Mouse (Mus musculus): ENCODE measurements at regions not wholly inside any gene's neighbourhood (a gene's known extent, or its start where the extent isn't known, plus 50 kb on each side); places are given as distances from the start of the nearest gene placed in this dataset.
A peak's percentile ranks its signal among the peaks of the same experiment; 100 is the strongest.

DNA sequence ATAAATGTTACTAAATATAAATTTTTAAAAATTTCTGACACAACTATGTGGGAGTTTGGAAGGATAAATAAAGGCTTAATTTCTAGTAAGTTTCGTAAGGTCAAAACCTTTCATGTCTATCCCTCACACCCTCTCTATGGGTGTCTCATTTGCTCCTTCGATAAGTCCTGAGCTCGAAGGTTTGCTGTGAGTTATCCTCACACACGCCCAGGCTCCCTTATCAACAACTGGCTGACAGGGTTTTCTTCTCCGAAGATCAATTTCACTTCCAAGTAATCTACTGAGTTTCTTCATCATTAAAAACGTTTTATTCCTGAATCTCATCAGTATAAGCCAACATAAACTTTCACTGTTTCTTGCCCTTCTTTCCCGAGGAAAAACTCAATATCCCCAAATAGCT lies 416.0 kb upstream of the Nudt12 start:
- DNase-seq (ENCODE audit: low spot score in 2 of 2): no peak

DNA sequence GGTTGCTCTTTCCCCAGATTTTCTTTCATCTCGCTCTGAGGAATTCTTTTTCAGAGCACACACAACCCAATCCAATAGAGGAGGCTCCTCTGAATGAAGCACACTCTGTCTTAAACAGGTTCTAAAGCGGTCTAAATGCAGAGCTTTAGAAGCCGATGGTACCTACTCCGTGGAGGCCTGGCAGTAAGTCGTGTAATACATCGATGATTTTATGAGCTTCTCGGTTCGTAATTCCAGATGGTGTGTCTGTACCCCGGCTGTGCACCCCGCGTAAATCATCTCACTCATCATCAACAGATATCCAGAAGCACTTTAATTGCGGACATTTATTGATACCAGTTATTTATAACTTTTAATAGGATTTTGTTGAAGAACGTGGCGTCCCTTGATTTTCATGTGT lies 408.3 kb upstream of the Nudt12 start:
- no peak for DNase-seq (ENCODE audit: low spot score in 2 of 2)

DNA sequence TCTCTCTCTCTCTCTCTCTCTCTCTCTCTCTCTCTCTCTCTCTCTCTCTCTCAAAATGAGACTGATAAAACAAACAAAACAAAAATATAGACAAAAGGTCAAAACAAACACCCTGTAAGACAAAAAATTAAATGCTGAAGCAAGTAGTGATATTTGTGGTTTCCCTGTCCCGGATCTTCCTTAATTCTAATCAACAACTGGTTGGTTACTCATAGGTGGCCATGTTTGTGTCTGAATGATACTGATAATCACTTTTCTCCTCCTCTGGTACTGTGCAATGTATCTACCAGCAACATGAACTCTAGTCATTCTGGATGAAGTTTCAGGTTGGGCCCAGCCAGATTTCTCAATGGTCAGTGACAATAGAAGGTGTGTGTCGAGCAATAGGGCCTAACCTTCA lies 396.1 kb upstream of the Nudt12 start:
- no peak for DNase-seq (ENCODE audit: low spot score in 2 of 2)

DNA sequence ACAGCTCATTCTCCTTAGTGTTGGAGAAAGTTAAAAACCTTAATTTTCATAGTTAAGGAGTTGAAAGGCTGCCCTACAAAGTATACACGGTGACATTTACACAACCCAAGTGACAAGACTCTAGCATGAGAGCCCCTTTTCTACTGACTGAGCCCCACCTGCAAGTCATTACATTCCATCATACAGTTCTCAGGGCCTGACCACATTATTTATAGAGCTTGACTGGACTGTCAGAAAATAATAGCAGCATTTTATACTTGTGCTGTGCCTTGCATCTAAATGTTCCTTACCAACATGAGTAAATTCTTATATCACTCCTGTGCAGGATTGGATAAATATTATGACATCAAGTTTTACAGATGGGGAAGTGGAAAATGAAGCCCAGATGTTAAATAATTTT lies 391.4 kb upstream of the Nudt12 start:
- DNase-seq (ENCODE audit: low spot score in 2 of 2): no peak

GRCm38 (mm10) chr17:59397404-59397803 lies 384.2 kb upstream of the Nudt12 start:
- DNase-seq (ENCODE audit: low spot score in 2 of 2): no peak

DNA sequence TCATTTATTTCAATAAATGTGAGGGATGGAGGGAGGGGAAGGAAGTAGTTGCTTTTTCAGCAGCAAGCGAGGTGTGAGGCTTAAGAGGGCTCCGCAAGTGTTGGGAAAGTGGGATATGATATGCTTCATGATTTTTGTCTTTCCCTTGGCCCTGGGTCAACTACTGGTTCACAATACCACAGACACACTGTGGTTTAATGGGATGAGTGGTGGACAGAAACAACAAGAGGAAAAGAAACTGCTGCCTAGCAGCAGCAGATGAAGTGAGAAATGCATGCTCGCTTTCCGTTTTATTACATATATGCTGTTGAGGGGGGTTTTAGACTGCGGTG lies 369.9 kb upstream of the Nudt12 start:
- no peak for DNase-seq (ENCODE audit: low spot score in 2 of 2)

GRCm38 (mm10) chr17:59382225-59383106 lies 369.3 kb upstream of the Nudt12 start:
- DNase-seq (ENCODE audit: low spot score in 2 of 2): no peak

- no peak for DNase-seq (ENCODE audit: low spot score in 2 of 2)
Observed at GRCm38 (mm10) chr17:59373505-59374106, 360.4 kb upstream of the Nudt12 start.

GRCm38 (mm10) chr17:59369624-59370541 lies 356.7 kb upstream of the Nudt12 start:
- no peak for DNase-seq (ENCODE audit: low spot score in 2 of 2)

DNA sequence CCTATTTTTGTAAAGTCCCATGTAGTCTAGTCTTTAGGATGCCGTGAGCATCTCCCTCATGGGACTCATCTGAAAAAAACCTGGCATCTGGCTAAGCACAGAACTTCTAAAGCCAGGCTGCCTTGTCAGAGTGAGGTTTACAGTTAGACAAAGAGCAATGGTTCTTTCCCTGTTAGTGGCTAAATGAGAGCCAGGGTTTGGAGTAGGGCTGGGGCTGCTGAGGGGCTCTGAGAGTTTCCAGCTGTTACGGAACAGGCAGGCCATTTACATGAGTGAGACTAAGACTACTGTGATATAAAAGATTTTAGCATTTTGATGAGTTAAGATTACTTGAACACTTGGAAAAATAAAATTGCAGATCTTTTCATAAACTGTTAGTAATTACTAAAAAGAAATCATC lies 352.2 kb upstream of the Nudt12 start:
- no peak for DNase-seq (ENCODE audit: low spot score in 2 of 2)

DNA sequence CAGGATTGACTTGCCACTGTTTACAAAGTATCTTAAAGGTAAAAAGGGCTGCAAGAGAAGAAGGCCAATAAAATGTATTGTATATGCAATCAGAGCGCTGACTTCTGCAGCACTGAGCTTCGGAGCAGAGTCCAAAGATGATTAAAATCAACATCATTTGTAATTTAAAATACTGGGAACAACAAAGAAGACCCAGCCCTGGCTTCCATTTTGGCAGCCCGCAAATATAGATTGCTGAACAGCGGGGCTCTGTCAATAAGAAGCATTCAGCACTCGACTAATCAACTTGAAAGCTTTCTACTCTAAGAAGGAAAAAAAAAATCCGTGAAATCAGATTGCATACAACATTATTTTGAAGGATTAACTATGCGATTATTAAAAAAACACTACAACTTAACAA lies 348.9 kb upstream of the Nudt12 start:
- DNase-seq (ENCODE audit: low spot score in 2 of 2): no peak

DNA sequence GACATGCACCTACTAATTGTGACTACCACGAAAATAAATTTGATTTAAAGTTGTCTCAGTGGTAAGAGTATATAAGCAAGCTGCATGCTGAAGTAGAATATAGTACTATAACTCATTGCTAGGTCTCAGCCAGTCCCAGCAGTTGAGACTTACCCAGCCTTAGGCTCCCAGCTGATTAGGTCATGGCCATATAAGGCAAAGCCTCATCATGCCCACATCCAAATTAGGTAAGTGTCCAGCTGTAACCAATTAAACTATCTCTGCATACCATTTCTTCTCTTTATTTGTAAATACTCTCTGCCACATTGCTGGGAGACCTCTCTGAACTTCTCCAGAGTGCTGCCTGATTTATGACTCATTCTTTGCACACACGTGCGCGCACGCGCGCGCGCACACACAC lies 347.9 kb upstream of the Nudt12 start:
- no peak for DNase-seq (ENCODE audit: low spot score in 2 of 2)

- no peak for DNase-seq (ENCODE audit: low spot score in 2 of 2)
Observed at GRCm38 (mm10) chr17:59359503-59359902, 346.3 kb upstream of the Nudt12 start.

GRCm38 (mm10) chr17:59345526-59345925 lies 332.4 kb upstream of the Nudt12 start:
- no peak for DNase-seq (ENCODE audit: low spot score in 2 of 2)

DNA sequence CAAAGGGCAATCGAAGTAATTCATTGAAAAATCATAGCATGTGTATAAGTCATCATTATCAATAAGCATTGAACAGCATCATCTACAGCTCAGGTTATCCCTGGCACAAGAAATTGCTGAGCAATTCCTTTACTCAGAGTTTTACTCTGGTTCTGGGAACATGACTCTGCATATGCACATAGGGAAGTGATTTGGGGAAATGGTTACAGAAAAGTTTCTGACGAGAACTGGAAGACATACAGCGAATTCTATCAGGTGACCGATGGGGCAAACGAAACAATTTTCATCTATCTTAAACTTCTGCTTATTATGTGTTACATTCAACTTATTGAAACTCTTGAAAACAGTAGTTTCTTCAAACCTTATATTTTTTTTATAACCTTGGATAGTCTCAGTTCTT lies 284.8 kb upstream of the Nudt12 start:
- no peak for DNase-seq (ENCODE audit: low spot score in 2 of 2)

- peak in 1 of 2 experiments; percentile 6 for DNase-seq (ENCODE audit: low spot score in 2 of 2)
Observed at GRCm38 (mm10) chr17:59281364-59281763, 268.2 kb upstream of the Nudt12 start.

- DNase-seq (ENCODE audit: low spot score in 2 of 2): no peak
Observed at GRCm38 (mm10) chr17:59279811-59280210, 266.6 kb upstream of the Nudt12 start.

DNA sequence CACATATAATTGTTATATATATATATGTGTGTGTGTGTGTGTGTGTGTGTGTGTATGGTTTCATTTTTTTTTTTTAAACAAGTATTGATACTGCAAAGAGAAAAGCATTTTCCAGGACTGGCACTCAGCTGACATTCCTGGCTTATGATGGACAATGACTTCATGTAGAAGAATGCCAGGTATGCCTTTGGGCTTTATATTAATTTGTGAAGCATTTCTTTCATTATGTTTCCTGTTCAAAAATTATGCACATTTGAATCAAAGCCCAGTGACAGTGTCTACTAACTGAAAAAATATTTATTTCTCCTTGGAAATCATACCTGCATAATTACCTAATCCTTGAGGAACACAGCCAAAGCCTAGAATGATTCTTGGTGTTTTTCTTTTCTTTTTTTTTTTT lies 256.4 kb upstream of the Nudt12 start:
- DNase-seq (ENCODE audit: low spot score in 2 of 2): no peak

DNA sequence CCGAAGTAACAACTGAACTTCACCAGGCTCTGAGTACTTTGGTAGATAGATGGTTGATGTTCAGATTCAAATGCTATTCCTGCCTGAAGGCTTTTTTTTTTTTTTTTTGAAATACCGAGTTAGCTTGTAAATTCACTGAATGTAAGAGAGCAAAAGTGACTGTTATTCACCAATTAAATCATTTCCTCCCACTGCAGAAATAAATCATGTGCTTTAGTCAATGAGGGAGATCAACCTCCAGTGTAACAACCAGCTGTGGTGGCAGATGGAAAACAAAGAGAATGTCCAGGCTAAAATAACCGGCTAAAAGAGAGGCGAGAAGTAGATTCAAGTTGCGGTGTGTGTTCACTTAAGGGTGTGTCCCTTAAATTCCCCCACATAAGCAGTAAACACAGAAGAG lies 235.8 kb upstream of the Nudt12 start:
- no peak for DNase-seq (ENCODE audit: low spot score in 2 of 2)

DNA sequence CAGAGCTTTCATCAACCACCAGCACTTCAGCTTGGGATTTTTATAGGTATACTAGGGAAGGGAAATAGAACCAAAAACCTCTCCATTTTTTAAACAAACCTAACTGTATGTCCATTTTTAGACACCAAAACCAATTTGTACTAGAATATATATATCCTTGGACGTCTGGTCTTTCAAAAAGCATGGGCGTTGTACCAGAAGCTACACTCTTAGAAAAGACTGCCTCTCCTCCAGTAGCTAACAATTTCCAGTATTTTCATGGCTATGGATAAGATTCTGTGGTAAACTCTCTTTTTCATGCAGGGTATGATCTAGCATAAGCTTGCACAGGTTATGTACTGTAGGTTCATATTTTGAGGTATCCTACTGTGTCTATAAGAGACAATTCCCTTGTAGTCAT lies 219.1 kb upstream of the Nudt12 start:
- DNase-seq (ENCODE audit: low spot score in 2 of 2): no peak

Data from frontal cortex, postnatal 14 days (tissue).